ENCODE assay signal across 24 mouse cellular contexts in the genomic region with DNA sequence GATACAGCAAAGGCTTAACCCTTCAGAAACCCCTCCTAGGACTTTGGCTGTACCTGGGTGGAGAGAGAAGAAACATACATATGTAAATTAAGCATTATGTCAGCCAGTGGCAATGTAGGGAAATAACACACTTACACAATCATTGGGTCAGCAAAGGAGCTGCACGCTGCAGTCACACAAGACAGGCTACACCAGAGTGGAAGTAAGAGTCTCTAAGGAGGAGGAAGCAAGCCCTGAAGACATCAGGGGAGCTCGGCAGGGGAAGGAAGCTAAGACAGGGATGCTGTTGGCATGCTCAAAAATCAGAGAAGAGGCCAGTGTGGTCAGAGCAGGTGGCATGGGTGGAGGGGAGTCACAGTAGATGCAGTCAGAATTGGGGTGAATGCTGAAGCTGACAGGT.
"Had no signal": no experiment of that assay in that cellular context is flagged by ENCODE, and none has a peak within 500 bp of the region (broad histone marks: within the 10 kb centered on the region; RNA-seq: fewer than 3 reads in every experiment).

No protein-coding gene starts in this region.

- H3K9me3 ChIP-seq: heart, embryonic 12.5 days; hindbrain, embryonic 13.5 days; hindbrain, embryonic 15.5 days; kidney, embryonic 15.5 days; limb, embryonic 13.5 days; limb, embryonic 15.5 days; liver, embryonic 12.5 days had no signal

- H3K4me1 ChIP-seq: heart, embryonic 12.5 days; hindbrain, embryonic 13.5 days; hindbrain, embryonic 15.5 days; kidney, embryonic 15.5 days; limb, embryonic 13.5 days; limb, embryonic 15.5 days; liver, embryonic 12.5 days had no signal

- DNase-seq: gastrocnemius, adult 2 months; gastrocnemius, postnatal 10 days; gastrocnemius, postnatal 25 days; heart, adult 18-20 months; heart, postnatal 10 days; kidney, adult 11 months; kidney, adult 2 months; kidney, adult 9 months; kidney, postnatal 14 days; kidney, postnatal 36 days; layer of hippocampus, adult 9-11 months; layer of hippocampus, postnatal 36 days; left cerebral cortex, postnatal 4 days had no signal

- H3K27ac ChIP-seq: gastrocnemius, adult 2 months; hindbrain, embryonic 13.5 days; hindbrain, embryonic 15.5 days; hindbrain, postnatal 0 days; kidney, embryonic 15.5 days; kidney, postnatal 0 days; limb, embryonic 13.5 days; limb, embryonic 15.5 days; liver, embryonic 12.5 days; liver, embryonic 14.5 days had no signal

- ATAC-seq: hindbrain, postnatal 0 days; intestine, embryonic 16.5 days; liver, embryonic 12.5 days had no signal

- H3K4me3 ChIP-seq: gastrocnemius, adult 2 months; heart, embryonic 12.5 days; hindbrain, embryonic 13.5 days; hindbrain, embryonic 15.5 days; kidney, embryonic 15.5 days; limb, embryonic 13.5 days; limb, embryonic 15.5 days; liver, embryonic 12.5 days had no signal

- H3K36me3 ChIP-seq: heart, embryonic 12.5 days; hindbrain, embryonic 13.5 days; hindbrain, embryonic 15.5 days; kidney, embryonic 15.5 days; limb, embryonic 13.5 days; limb, embryonic 15.5 days; liver, embryonic 12.5 days had no signal
